Mouse (Mus musculus) neural tube, embryonic 14.5 days (tissue): ENCODE data around the gene Trpv2. TPM values are rescaled to one million over a fixed set of nuclear protein-coding genes. Genes with fewer than 3 reads are reported as not detected.

ENCODE experiments used
- ATAC-seq: fragments of 200-750 bp; cut with Nextera tagmentation; 2 replicates; pipeline ENCODE4 v1.8.0; 2017; ENCODE audit warnings: low read depth, mild to moderate bottlenecking, moderate TSS enrichment, moderate library complexity
- H3K27ac ChIP-seq: fragments of 300-500 bp; sonication (generic); 2 replicates; pipeline ENCODE4 v1.5.1; 2014; ENCODE audit warnings: low read depth, mild to moderate bottlenecking, control low read depth, low read length, moderate library complexity, mixed read lengths
- H3K27me3 ChIP-seq: fragments of 300-500 bp; sonication (generic); 2 replicates; pipeline ENCODE4 v1.6.1; 2014; ENCODE audit warnings: low read length; ENCODE audit not compliant: control insufficient read depth, insufficient read depth
- H3K36me3 ChIP-seq: fragments of 300-500 bp; sonication (generic); 2 replicates; pipeline ENCODE4 v1.6.1; 2014; ENCODE audit warnings: low read length, mixed read lengths; ENCODE audit not compliant: control insufficient read depth, insufficient read depth
- H3K4me1 ChIP-seq: fragments of 300-500 bp; sonication (generic); 2 replicates; pipeline ENCODE4 v1.6.1; 2014; ENCODE audit warnings: low read length; ENCODE audit not compliant: control insufficient read depth, insufficient read depth
- H3K4me2 ChIP-seq: fragments of 300-500 bp; sonication (generic); 2 replicates; pipeline ENCODE4 v1.6.1; 2014; ENCODE audit warnings: mild to moderate bottlenecking, low read depth, low read length, control low read depth
- H3K4me3 ChIP-seq: fragments of 300-500 bp; sonication (generic); 2 replicates; pipeline ENCODE4 v1.5.1; 2014; ENCODE audit warnings: low read depth, low read length, control low read depth, mixed read lengths
- H3K9ac ChIP-seq: fragments of 300-500 bp; sonication (generic); replicated peaks from 2 replicates; pipeline ENCODE4 v1.6.1; 2014; ENCODE audit warnings: low read depth, mild to moderate bottlenecking, control low read depth, low read length, mixed read lengths
- H3K9me3 ChIP-seq: fragments of 300-500 bp; sonication (generic); 2 replicates; pipeline ENCODE4 v1.6.1; 2016; ENCODE audit warnings: low read length; ENCODE audit not compliant: control insufficient read depth
- WGBS: fragments of 180-500 bp; shearing (Covaris S2); extraction: QIAGEN DNeasy Blood & Tissue Kit; methylation state at CpG from one replicate; pipeline ENCODE4 v1.1.7; 2014; 5-methylcytosine and 5-hydroxymethylcytosine counted together
- polyA plus RNA-seq: library from polyadenylated mRNA; unstranded; fragments of >200 nt; fragmentation: Nextera tagmentation; extraction: Ambion mirVana; gene quantifications from 2 replicates; pipeline ENCODE4 v1.2.1, GENCODE M21; 2014

Trpv2 gene
- polyA plus RNA-seq, result 25.1 and 25.8 TPM in 2 replicates

DNA sequence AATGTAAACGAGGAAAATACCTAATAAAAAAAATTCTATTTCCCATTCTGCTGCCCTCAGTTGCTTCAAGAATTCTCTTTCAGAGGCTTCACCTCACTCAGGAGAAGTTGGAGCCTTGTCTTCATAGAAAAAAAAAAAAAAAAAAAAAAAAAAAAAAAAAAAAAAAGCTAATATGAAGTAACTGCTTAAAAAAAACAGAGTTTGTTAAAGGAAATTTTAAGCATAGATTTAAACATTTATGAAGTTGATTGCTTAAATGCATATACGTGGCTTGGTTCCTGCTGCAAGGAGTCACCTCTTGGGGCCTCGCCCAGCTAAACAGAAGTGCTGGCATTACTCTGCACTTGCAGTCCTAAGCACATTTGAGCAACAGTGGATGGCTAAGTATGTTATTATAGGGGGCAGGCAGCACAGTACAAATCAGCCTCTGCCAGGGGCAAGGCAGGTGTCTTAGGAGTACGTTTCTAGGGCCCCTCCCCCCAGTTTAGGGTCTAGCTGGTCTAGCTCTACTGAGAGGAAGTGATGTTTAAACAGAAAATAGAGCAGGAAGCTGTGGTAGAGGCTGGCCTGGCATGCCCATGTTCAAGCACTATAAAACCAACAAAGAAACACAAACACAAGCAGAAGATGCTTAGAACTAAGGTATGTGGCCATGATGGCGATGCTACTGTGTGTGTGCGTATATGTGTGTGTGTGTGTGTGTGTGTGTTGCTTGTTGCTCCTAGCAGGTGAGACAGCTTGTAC, at the start of gene Trpv2:
TSS of gene Trpv2 (plus strand) at position 528 of the 744 bp plus-strand sequence.
- peak within 1 kb of the TSS; percentile 47 for H3K4me3 ChIP-seq
- no peak within 1 kb of the TSS for H3K27ac ChIP-seq
- no peaks in the 10 kb centered on the region for H3K36me3 ChIP-seq
- no peaks in the 10 kb centered on the region for H3K9me3 ChIP-seq
- no peak for ATAC-seq
- no peaks in the 10 kb centered on the region for H3K4me1 ChIP-seq
- no peaks in the 10 kb centered on the region for H3K27me3 ChIP-seq
- 87% methylated on average over 6 of the region's 6 CpGs for WGBS
- 0 out of 2 replicates have a peak within 1 kb of the TSS, but pooled peaks have one; percentile 59 for H3K9ac ChIP-seq
- peak within 1 kb of the TSS; percentile 72 for H3K4me2 ChIP-seq

GRCm38 (mm10) chr11:62537089-62537488, 37.2 kb upstream of the Trpv2 start:
- peaks cover 11% of the 10 kb centered on the region for H3K4me1 ChIP-seq
- peak overlapping the region; percentile 81 for H3K4me2 ChIP-seq
- peaks cover 3% of the 10 kb centered on the region for H3K36me3 ChIP-seq
- H3K27me3 ChIP-seq, result no peaks in the 10 kb centered on the region
- no peak for ATAC-seq
- 86% methylated on average over 8 of the region's 8 CpGs for WGBS
- H3K27ac ChIP-seq, result no peak overlapping the region
- H3K9ac ChIP-seq, result peak overlapping the region; percentile 39; the same call in 1 of the 2 replicates
- no peaks in the 10 kb centered on the region for H3K9me3 ChIP-seq
- peak overlapping the region; percentile 85 for H3K4me3 ChIP-seq

- ATAC-seq, result no peak
- H3K4me3 ChIP-seq, result peak overlapping the region; percentile 85
- peak overlapping the region; percentile 39; the same call in 1 of the 2 replicates for H3K9ac ChIP-seq
- H3K27me3 ChIP-seq, result no peaks in the 10 kb centered on the region
- 14% methylated on average over 7 of the region's 7 CpGs for WGBS
- no peaks in the 10 kb centered on the region for H3K9me3 ChIP-seq
- peaks cover 2% of the 10 kb centered on the region for H3K36me3 ChIP-seq
- H3K4me1 ChIP-seq, result peaks cover 11% of the 10 kb centered on the region
- no peak overlapping the region for H3K27ac ChIP-seq
- H3K4me2 ChIP-seq, result peak overlapping the region; percentile 81
Measured at GRCm38 (mm10) chr11:62537590-62537989, 36.7 kb upstream of the Trpv2 start.

DNA sequence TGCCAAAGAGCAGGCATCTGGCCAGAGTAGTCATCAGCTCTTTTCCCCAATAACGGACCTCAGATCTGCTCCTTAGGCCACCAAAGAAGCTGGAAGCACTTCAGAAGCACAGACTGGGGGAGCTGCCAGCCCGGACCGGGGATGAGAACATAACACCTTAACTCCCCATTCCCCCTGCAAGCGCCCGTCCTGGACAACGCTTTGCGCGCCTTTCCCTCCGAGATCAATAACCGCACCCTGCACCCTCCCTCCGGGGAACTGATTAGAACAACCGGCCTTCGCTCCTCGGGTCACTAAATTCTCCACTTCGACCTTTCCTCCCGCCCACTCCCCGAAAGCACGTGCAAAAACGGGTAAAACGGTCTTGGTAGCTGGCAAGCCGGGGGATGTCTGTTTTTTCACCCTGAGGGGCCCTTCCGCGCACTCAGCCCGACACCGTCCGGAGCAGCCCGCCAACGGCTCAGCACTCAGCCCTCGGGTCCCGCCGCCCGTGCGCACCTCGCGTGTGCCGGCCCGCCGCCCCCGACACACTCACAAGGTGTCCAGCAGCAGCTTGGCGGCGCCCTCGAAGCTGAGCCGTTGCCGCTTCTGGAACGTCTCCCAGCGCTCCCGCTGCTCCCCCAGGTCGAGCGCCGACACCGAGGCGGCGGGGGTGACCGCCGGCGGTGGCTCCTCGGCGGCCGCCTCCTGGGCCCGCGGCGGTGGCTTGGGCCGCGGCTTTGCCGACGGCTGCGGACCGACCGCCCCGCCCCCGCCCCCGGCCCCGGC, 35.8 kb upstream of the Trpv2 start:
- Histone ChIP-seq H3K9me3 (no peaks in the 10 kb centered on the region), H3K4me3 (peak overlapping the region; percentile 85), H3K9ac (peak overlapping the region; percentile 95), H3K4me2 (peak overlapping the region; percentile 81), H3K4me1 (peaks cover 11% of the 10 kb centered on the region), H3K27me3 (no peaks in the 10 kb centered on the region), H3K27ac (peak overlapping the region; percentile 80), H3K36me3 (no peaks in the 10 kb centered on the region; the same call in none of the 2 replicates)
- ATAC-seq, result peak; percentile 79
- WGBS, result under 1% methylated on average over 62 of the region's 73 CpGs

GRCm38 (mm10) chr11:62539089-62539890, 35.0 kb upstream of the Trpv2 start, which contains the start of gene Cenpv:
Cenpv (minus strand) TSS chr11:62539261.
- peak; percentile 86 for ATAC-seq
- peak within 1 kb of the TSS; percentile 85 for H3K4me3 ChIP-seq
- H3K4me2 ChIP-seq, result peak within 1 kb of the TSS; percentile 81
- peaks cover 11% of the 10 kb centered on the region for H3K4me1 ChIP-seq
- H3K36me3 ChIP-seq, result no peaks in the 10 kb centered on the region
- 6% methylated on average over 51 of the region's 57 CpGs for WGBS
- no peaks in the 10 kb centered on the region for H3K27me3 ChIP-seq
- H3K9me3 ChIP-seq, result no peaks in the 10 kb centered on the region
- H3K27ac ChIP-seq, result peak within 1 kb of the TSS; percentile 80
- peak within 1 kb of the TSS; percentile 95 for H3K9ac ChIP-seq

DNA sequence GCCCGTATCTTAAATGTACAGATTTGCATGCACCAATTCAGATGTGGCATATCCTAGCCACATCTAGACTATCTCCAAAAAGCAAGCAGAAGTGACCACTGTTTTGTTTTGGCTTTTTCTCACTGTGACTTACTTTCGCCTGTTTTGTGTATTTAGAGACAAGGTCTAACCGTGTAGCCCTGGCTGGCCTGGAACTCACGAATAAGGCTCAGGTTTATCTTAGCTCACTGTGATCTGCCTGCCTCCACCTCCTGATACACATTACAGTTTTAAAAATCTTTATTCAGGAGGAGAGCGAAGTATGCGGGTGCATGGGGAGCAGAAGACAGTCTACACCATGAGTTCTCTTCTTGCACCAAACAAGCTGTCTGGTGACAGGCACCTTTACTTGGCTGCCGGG, 34.1 kb upstream of the Trpv2 start:
- no peak for ATAC-seq
- no peaks in the 10 kb centered on the region for H3K9me3 ChIP-seq
- no peak overlapping the region for H3K4me3 ChIP-seq
- H3K27ac ChIP-seq, result no peak overlapping the region
- H3K4me2 ChIP-seq, result no peak overlapping the region
- 88% methylated on average over 7 of the region's 7 CpGs for WGBS
- no peak overlapping the region for H3K9ac ChIP-seq
- H3K4me1 ChIP-seq, result peaks cover 11% of the 10 kb centered on the region
- no peaks in the 10 kb centered on the region for H3K36me3 ChIP-seq
- H3K27me3 ChIP-seq, result no peaks in the 10 kb centered on the region

GRCm38 (mm10) chr11:62540969-62541368, 33.3 kb upstream of the Trpv2 start:
- Histone ChIP-seq H3K4me2 (no peak overlapping the region), H3K27me3 (no peaks in the 10 kb centered on the region), H3K36me3 (no peaks in the 10 kb centered on the region), H3K4me3 (no peak overlapping the region), H3K9me3 (no peaks in the 10 kb centered on the region), H3K9ac (no peak overlapping the region), H3K4me1 (peaks cover 11% of the 10 kb centered on the region), H3K27ac (no peak overlapping the region)
- 48% methylated on average over 2 of the region's 2 CpGs for WGBS
- ATAC-seq, result no peak

DNA sequence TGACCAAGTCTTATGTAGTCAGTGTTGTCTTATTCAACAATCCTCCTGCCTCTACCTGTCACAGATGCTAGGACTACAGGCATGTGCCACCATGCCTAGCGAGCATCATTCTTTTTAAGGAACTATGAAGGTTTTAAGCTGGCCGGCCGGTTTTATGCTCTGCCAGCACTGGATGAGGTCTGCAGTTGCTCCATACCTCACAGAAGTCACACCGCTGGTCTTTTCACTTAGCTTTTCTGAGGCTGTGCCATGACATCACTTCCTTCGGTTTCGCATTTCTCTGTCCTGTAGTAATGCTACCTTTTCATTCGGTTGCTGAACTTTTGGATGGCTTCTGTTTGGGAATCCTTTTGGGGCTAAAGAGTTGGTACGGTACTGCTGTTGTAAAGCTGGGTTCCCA, 32.7 kb upstream of the Trpv2 start:
- ATAC-seq, result no peak
- Histone ChIP-seq H3K27me3 (no peaks in the 10 kb centered on the region), H3K9me3 (no peaks in the 10 kb centered on the region), H3K9ac (no peak overlapping the region), H3K27ac (no peak overlapping the region), H3K4me2 (no peak overlapping the region), H3K4me1 (peaks cover 11% of the 10 kb centered on the region), H3K4me3 (no peak overlapping the region), H3K36me3 (no peaks in the 10 kb centered on the region)
- 86% methylated on average over 8 of the region's 8 CpGs for WGBS
